Mouse (Mus musculus) heart, postnatal 0 days (tissue): Measurements from ENCODE around the gene Smim13. TPM values are rescaled to one million over a fixed set of nuclear protein-coding genes. Genes with fewer than 3 reads are reported as not detected.
"Not testable (repeated sequence)": the region's sequence is repeated elsewhere in the genome, so short reads cannot be mapped to it uniquely, and the experiment has no call there.

Experiments
- ATAC-seq: fragments of 200-750 bp; cut with Nextera tagmentation; 2 replicates; pipeline ENCODE4 v1.8.0; 2017; ENCODE audit warnings: low read depth, moderate number of reproducible peaks, moderate library complexity; ENCODE audit not compliant: insufficient read depth
- DNase-seq: peaks from one replicate; pipeline ENCODE4 v3.0.0-alpha.2; 2016; ENCODE audit warnings: low spot score
- H3K27ac ChIP-seq: fragments of 300-500 bp; sonication (generic); 2 replicates; pipeline ENCODE4 v1.5.1; 2014; ENCODE audit warnings: low read depth, mild to moderate bottlenecking
- H3K27me3 ChIP-seq: fragments of 300-500 bp; sonication (generic); 2 replicates; pipeline ENCODE4 v1.6.1; 2014; ENCODE audit warnings: low read length, mixed read lengths; ENCODE audit not compliant: control insufficient read depth, insufficient read depth
- H3K36me3 ChIP-seq: fragments of 300-500 bp; sonication (generic); replicated peaks from 2 replicates; pipeline ENCODE4 v1.6.1; 2014; ENCODE audit warnings: low read length, mixed read lengths; ENCODE audit not compliant: control insufficient read depth, insufficient read depth
- H3K4me1 ChIP-seq: fragments of 300-500 bp; sonication (generic); 2 replicates; pipeline ENCODE4 v1.6.1; 2014; ENCODE audit warnings: antibody characterized with exemption; ENCODE audit not compliant: control insufficient read depth, insufficient read depth
- H3K4me2 ChIP-seq: fragments of 300-500 bp; sonication (generic); 2 replicates; pipeline ENCODE4 v1.6.1; 2014; ENCODE audit warnings: low read depth, mild to moderate bottlenecking, low read length, moderate library complexity
- H3K4me3 ChIP-seq: fragments of 300-500 bp; sonication (generic); 2 replicates; pipeline ENCODE4 v1.5.1; 2014; ENCODE audit warnings: low read depth, low read length
- H3K9ac ChIP-seq: fragments of 300-500 bp; sonication (generic); replicated peaks from 2 replicates; pipeline ENCODE4 v1.6.1; 2014; ENCODE audit warnings: low read depth, low read length, mixed read lengths
- H3K9me3 ChIP-seq: fragments of 300-500 bp; sonication (generic); replicated peaks from 2 replicates; pipeline ENCODE4 v1.6.1; 2016; ENCODE audit warnings: low read length; ENCODE audit not compliant: control insufficient read depth
- CTCF ChIP-seq: IDR thresholded peaks from 2 replicates; pipeline ENCODE4 v1.5.1; 2016; ENCODE audit warnings: antibody characterized with exemption, control low read depth, low read depth
- EP300 ChIP-seq: IDR thresholded peaks from 2 replicates; pipeline ENCODE4 v1.6.1; 2016; ENCODE audit warnings: antibody characterized with exemption, low read depth
- WGBS: fragments of 180-500 bp; shearing (Covaris S2); extraction: QIAGEN DNeasy Blood & Tissue Kit; methylation state at CpG from one replicate; pipeline ENCODE4 v1.1.7; 2014; 5-methylcytosine and 5-hydroxymethylcytosine counted together
- polyA plus RNA-seq: library from polyadenylated mRNA; unstranded; fragments of >200 nt; fragmentation: Nextera tagmentation; extraction: Ambion mirVana; gene quantifications from 2 replicates; pipeline ENCODE4 v1.2.1, GENCODE M21; 2015
- total RNA-seq: library from RNA; depleted of rRNA; stranded (reverse); fragments of >200 nt; gene quantifications from 2 replicates; pipeline ENCODE4 v1.2.3, GENCODE M21; 2014; ENCODE audit warnings: low replicate concordance

Smim13 gene
- total and polyA plus RNA-seq, 2 experiments from 2014 or later: 7.9 to 15.5 TPM

DNA sequence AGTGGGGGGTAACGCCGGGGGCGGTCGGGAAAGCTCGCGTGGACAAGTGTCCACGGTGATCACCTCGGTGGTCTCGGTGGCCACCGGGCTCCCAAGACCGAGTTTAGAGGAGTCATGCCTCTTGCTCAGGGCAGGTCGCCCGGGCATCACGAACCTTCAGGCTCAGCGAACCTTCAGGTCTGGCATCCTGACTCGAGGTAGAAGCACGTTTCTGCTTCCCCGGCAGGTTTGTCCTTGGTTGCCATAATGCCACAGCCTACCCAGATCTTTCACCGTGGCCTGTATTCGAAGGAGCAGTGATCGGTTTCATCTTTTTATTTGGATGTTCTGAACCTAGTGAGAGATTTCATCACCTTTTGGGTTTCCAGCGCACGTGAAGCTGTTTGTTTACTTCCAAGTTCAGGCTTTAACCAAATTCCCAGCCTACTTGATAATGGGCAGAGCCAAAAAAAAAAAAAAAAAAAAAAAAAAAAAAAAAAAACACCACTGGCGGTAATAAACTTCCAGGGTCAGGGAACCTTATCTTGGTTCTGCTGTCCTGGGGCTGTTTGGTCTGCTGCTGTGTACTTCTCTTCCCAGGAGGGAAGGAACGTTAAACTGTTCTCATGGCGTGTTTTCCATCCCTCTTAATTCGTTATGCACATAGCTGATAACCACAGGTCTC lies 806 bp downstream of the Smim13 start:
- peak overlapping the region; percentile 83 for H3K4me3 ChIP-seq
- peak overlapping the region; percentile 93 for H3K4me2 ChIP-seq
- WGBS: 2% methylated on average over 26 of the region's 27 CpGs
- TF ChIP-seq CTCF (no peak), EP300 (no peak)
- peaks cover 6% of the 10 kb centered on the region; the same call in 1 of the 2 replicates for H3K4me1 ChIP-seq
- DNase-seq (peak; percentile 21), ATAC-seq (no peak)
- H3K9ac ChIP-seq: peak overlapping the region; percentile 70
- H3K9me3 ChIP-seq: no peaks in the 10 kb centered on the region
- no peaks in the 10 kb centered on the region for H3K27me3 ChIP-seq
- peak overlapping the region; percentile 91 for H3K27ac ChIP-seq
- no peaks in the 10 kb centered on the region for H3K36me3 ChIP-seq

DNA sequence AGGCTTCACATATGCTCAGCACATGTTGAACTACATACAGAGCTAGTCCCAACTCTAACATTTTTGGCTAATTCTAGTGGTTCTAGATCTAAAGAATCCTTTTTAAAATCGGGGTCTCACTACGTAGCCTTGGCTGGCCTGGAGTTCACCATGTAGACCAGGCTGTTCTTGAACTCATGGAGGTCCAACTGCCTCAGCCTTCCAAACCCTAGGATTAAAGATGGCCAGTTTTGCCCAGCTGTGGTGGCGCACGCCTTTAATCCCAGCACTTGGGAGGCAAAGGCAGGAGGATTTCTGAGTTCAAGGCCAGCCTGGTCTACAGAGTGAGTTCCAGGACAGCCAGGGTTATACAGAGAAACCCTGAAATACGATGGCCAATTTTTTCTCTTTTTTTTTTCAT lies 1.6 kb downstream of the Smim13 start:
- ATAC-seq, DNase-seq, H3K9ac ChIP-seq, H3K4me3 ChIP-seq, H3K27me3 ChIP-seq, H3K4me2 ChIP-seq, H3K4me1 ChIP-seq, H3K36me3 ChIP-seq, H3K27ac ChIP-seq, H3K9me3 ChIP-seq: not testable (repeated sequence)
- WGBS: 89% methylated on average over 5 of the region's 5 CpGs

GRCm38 (mm10) chr13:41251667-41252066 lies 2.0 kb downstream of the Smim13 start:
- Histone ChIP-seq H3K36me3 (no peaks in the 10 kb centered on the region), H3K4me3 (no peak overlapping the region), H3K9ac (no peak overlapping the region), H3K4me1 (peaks cover 6% of the 10 kb centered on the region; the same call in 1 of the 2 replicates), H3K9me3 (no peaks in the 10 kb centered on the region), H3K27ac (no peak overlapping the region), H3K4me2 (no peak overlapping the region), H3K27me3 (no peaks in the 10 kb centered on the region)
- no peak for TF ChIP-seq EP300
- TF ChIP-seq CTCF: no peak
- ATAC-seq (no peak), DNase-seq (no peak)
- 73% methylated on average over 5 of the region's 5 CpGs for WGBS

DNA sequence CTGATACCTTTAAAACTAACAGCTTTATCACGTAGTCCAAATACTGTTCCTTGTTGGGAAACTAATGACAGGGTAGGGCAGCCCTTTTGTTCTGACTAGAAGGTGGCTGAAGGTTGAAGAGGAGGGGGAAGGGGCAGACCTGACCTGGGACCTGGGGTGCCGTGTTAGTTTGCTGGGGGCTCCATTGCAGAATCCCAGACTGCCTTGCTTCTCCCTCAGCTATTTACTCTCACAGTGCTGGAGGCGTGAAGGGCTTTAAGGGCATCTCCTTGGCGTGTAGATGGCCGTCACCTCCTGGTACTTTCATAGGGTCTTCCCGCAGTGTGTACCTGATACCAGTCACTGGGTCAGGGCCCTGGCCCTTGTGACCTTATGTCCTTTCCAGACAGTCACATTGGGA lies 2.5 kb downstream of the Smim13 start:
- Histone ChIP-seq H3K36me3 (no peaks in the 10 kb centered on the region), H3K4me2 (no peak overlapping the region), H3K9me3 (no peaks in the 10 kb centered on the region), H3K4me3 (no peak overlapping the region), H3K27ac (no peak overlapping the region), H3K4me1 (peaks cover 6% of the 10 kb centered on the region; the same call in 1 of the 2 replicates), H3K27me3 (no peaks in the 10 kb centered on the region), H3K9ac (no peak overlapping the region)
- 88% methylated on average over 6 of the region's 6 CpGs for WGBS
- no peak for ATAC-seq
- DNase-seq: no peak
- no peak for TF ChIP-seq EP300
- TF ChIP-seq CTCF: no peak

DNA sequence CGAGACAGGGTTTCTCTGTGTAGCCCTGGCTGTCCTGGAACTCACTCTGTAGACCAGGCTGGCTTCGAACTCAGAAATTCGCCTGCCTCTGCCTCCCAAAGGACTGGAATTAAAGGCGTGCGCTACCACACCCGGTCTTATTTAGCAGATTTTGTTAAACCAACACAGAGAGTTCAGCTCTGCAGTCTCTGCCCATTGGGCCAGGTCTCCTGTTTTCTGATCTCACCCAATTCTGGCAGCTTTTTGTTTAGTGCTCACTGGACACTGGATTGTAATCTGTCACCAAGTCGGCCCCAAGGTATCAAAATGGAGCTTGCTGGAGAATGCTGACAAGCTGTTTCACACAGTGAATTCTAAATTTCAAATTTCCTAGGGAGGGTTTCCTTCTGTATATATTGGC lies 3.1 kb downstream of the Smim13 start:
- Histone ChIP-seq H3K9ac (no peak overlapping the region), H3K4me1 (peaks cover 6% of the 10 kb centered on the region; the same call in 1 of the 2 replicates), H3K27ac (no peak overlapping the region), H3K36me3 (no peaks in the 10 kb centered on the region), H3K4me2 (no peak overlapping the region), H3K4me3 (no peak overlapping the region), H3K27me3 (no peaks in the 10 kb centered on the region), H3K9me3 (no peaks in the 10 kb centered on the region)
- TF ChIP-seq CTCF (no peak), EP300 (no peak)
- DNase-seq: no peak
- ATAC-seq: no peak
- 92% methylated on average over 7 of the region's 7 CpGs for WGBS

- 91% methylated on average over 5 of the region's 5 CpGs for WGBS
- peaks cover under 1% of the 10 kb centered on the region; the same call in 1 of the 2 replicates for H3K4me1 ChIP-seq
- no peak for TF ChIP-seq CTCF
- TF ChIP-seq EP300: no peak
- no peaks in the 10 kb centered on the region for H3K27me3 ChIP-seq
- DNase-seq (no peak), ATAC-seq (no peak)
- H3K36me3 ChIP-seq: no peaks in the 10 kb centered on the region
- H3K4me3 ChIP-seq: no peak overlapping the region
- H3K4me2 ChIP-seq: no peak overlapping the region
- no peaks in the 10 kb centered on the region for H3K9me3 ChIP-seq
- H3K9ac ChIP-seq: no peak overlapping the region
- H3K27ac ChIP-seq: no peak overlapping the region
Observed at GRCm38 (mm10) chr13:41256126-41256525, 6.5 kb downstream of the Smim13 start.
